Mouse (Mus musculus): ENCODE data around the gene Npy1r. TPM values are rescaled to one million over a fixed set of nuclear protein-coding genes. Genes with fewer than 3 reads are reported as not detected.
A peak's percentile ranks its signal among the peaks of the same experiment; 100 is the strongest.

The Npy1r gene
- total RNA-seq (2021) = 1 to 10 TPM; 1.8 to 2.6 TPM
- polyA plus RNA-seq (2012; rRNA removed) = 4.0 and 4.3 TPM in 2 replicates
- long read RNA-seq, partial matches to known transcripts = 0 of 2 reads
- long read RNA-seq, other reads (novel, unspliced or antisense) = 1 of 2 reads

GRCm38 (mm10) chr8:66696970-66697843 lies at the start of gene Npy1r:
Npy1r (plus strand) TSS chr8:66697192.
- intact Hi-C loops (cut with DNase I) = loop anchor here (2.0 to 10.0 kb wide), 3 partner anchors 218 to 710 kb away; no protein-coding TSS in a partner anchor
- peak; percentile 10 to 32 for DNase-seq
- H3K4me3 ChIP-seq = peak within 1 kb of the TSS; percentile 15

GRCm38 (mm10) chr8:66681261-66681660 lies 15.7 kb upstream of the Npy1r start:
- H3K79me2 ChIP-seq (replicated peaks; ENCODE audit: control insufficient read depth, insufficient read depth, low read length) = no peaks in the 10 kb centered on the region
- H3K27ac ChIP-seq = no peak overlapping the region
- intact Hi-C loops (cut with DNase I) = no loop called here
- WGBS = 69% methylated on average over 2 of the region's 2 CpGs
- H3K27me3 ChIP-seq (ENCODE audit: control insufficient read depth, insufficient read depth, low read length) = no peaks in the 10 kb centered on the region
- H3K4me1 ChIP-seq (ENCODE audit: control insufficient read depth, insufficient read depth, low read length) = no peaks in the 10 kb centered on the region
- no peak overlapping the region for H3K9ac ChIP-seq (ENCODE audit: low read depth, low read length)
- no peak for DNase-seq
- H3K4me3 ChIP-seq = no peak overlapping the region
- no peak for TF ChIP-seq EP300 (IDR thresholded peaks at IDR 0.05; ENCODE audit: insufficient read depth, low read depth, low read length)
- no peak for TF ChIP-seq POLR2A (IDR thresholded peaks at IDR 0.05; ENCODE audit: insufficient read depth, low read depth, low read length)
- TF ChIP-seq CTCF (IDR thresholded peaks at IDR 0.05) = no peak
- H3K36me3 ChIP-seq (ENCODE audit: control insufficient read depth, insufficient read depth, low read length) = no peaks in the 10 kb centered on the region

More at GRCm38 (mm10) chr8:66696970-66697843, at the start of gene Npy1r:
- Histone ChIP-seq H3K27me3 (ENCODE audit: control insufficient read depth, insufficient read depth, low read length) (no peaks in the 10 kb centered on the region), H3K36me3 (ENCODE audit: control insufficient read depth, insufficient read depth, low read length) (no peaks in the 10 kb centered on the region), H3K4me1 (ENCODE audit: control insufficient read depth, insufficient read depth, low read length) (no peaks in the 10 kb centered on the region), H3K79me2 (replicated peaks; ENCODE audit: control insufficient read depth, insufficient read depth, low read length) (no peaks in the 10 kb centered on the region), H3K9ac (ENCODE audit: low read depth, low read length) (peak within 1 kb of the TSS; percentile 33; the same call in 1 of the 2 replicates), H3K27ac (no peak within 1 kb of the TSS)
- WGBS = 3% methylated on average over 30 of the region's 30 CpGs
- no peak for TF ChIP-seq EP300 (IDR thresholded peaks at IDR 0.05; ENCODE audit: insufficient read depth, low read depth, low read length)
- TF ChIP-seq CTCF (IDR thresholded peaks at IDR 0.05) = peak; percentile 73

GRCm38 (mm10) chr8:66687511-66688329 lies 9.3 kb upstream of the Npy1r start, which contains the start of gene Npy5r:
Npy5r (minus strand) TSS chr8:66688128.
- no peak within 1 kb of the TSS for H3K9ac ChIP-seq (ENCODE audit: low read depth, low read length)

GRCm38 (mm10) chr8:66688395-66688794 lies 8.6 kb upstream of the Npy1r start:
- H3K4me3 ChIP-seq = no peak overlapping the region
- H3K27me3 ChIP-seq (ENCODE audit: control insufficient read depth, insufficient read depth, low read length) = peaks cover 4% of the 10 kb centered on the region; the same call in 1 of the 2 replicates
- intact Hi-C loops (cut with DNase I) = no loop called here
- no peak overlapping the region for H3K9ac ChIP-seq (ENCODE audit: low read depth, low read length)
- TF ChIP-seq CTCF (IDR thresholded peaks at IDR 0.05) (no peak), POLR2A (IDR thresholded peaks at IDR 0.05; ENCODE audit: insufficient read depth, low read depth, low read length) (no peak), EP300 (IDR thresholded peaks at IDR 0.05; ENCODE audit: insufficient read depth, low read depth, low read length) (no peak)
- no peak overlapping the region for H3K27ac ChIP-seq
- H3K4me1 ChIP-seq (ENCODE audit: control insufficient read depth, insufficient read depth, low read length) = no peaks in the 10 kb centered on the region
- H3K79me2 ChIP-seq (replicated peaks; ENCODE audit: control insufficient read depth, insufficient read depth, low read length) = no peaks in the 10 kb centered on the region
- no peaks in the 10 kb centered on the region for H3K36me3 ChIP-seq (ENCODE audit: control insufficient read depth, insufficient read depth, low read length)
- WGBS = 47% methylated on average over 6 of the region's 6 CpGs
- no peak for DNase-seq

More at GRCm38 (mm10) chr8:66687511-66688329, 9.3 kb upstream of the Npy1r start, which contains the start of gene Npy5r:
- H3K79me2 ChIP-seq (replicated peaks; ENCODE audit: control insufficient read depth, insufficient read depth, low read length) = no peaks in the 10 kb centered on the region
- TF ChIP-seq CTCF (IDR thresholded peaks at IDR 0.05) (no peak), POLR2A (IDR thresholded peaks at IDR 0.05; ENCODE audit: insufficient read depth, low read depth, low read length) (no peak), EP300 (IDR thresholded peaks at IDR 0.05; ENCODE audit: insufficient read depth, low read depth, low read length) (no peak)
- H3K27me3 ChIP-seq (ENCODE audit: control insufficient read depth, insufficient read depth, low read length) = peaks cover 4% of the 10 kb centered on the region; the same call in 1 of the 2 replicates
- H3K27ac ChIP-seq = no peak within 1 kb of the TSS
- DNase-seq = no peak
- H3K4me3 ChIP-seq = no peak within 1 kb of the TSS
- WGBS = 3% methylated on average over 43 of the region's 43 CpGs
- H3K36me3 ChIP-seq (ENCODE audit: control insufficient read depth, insufficient read depth, low read length) = no peaks in the 10 kb centered on the region
- intact Hi-C loops (cut with DNase I) = no loop called here
- no peaks in the 10 kb centered on the region for H3K4me1 ChIP-seq (ENCODE audit: control insufficient read depth, insufficient read depth, low read length)

GRCm38 (mm10) chr8:66688799-66689198 lies 8.2 kb upstream of the Npy1r start:
- Histone ChIP-seq H3K4me3 (no peak overlapping the region), H3K9ac (ENCODE audit: low read depth, low read length) (no peak overlapping the region), H3K4me1 (ENCODE audit: control insufficient read depth, insufficient read depth, low read length) (no peaks in the 10 kb centered on the region), H3K27ac (no peak overlapping the region), H3K36me3 (ENCODE audit: control insufficient read depth, insufficient read depth, low read length) (no peaks in the 10 kb centered on the region), H3K27me3 (ENCODE audit: control insufficient read depth, insufficient read depth, low read length) (peaks cover 4% of the 10 kb centered on the region; the same call in 1 of the 2 replicates), H3K79me2 (replicated peaks; ENCODE audit: control insufficient read depth, insufficient read depth, low read length) (no peaks in the 10 kb centered on the region)
- TF ChIP-seq CTCF (IDR thresholded peaks at IDR 0.05) = no peak
- no peak for TF ChIP-seq EP300 (IDR thresholded peaks at IDR 0.05; ENCODE audit: insufficient read depth, low read depth, low read length)
- intact Hi-C loops (cut with DNase I) = no loop called here
- DNase-seq = no peak
- WGBS = 49% methylated on average over 4 of the region's 4 CpGs
